Mouse (Mus musculus) liver (tissue): ENCODE data around the gene Unk.
A peak's percentile ranks its signal among the peaks of the same experiment; 100 is the strongest.

Experiments
- DNase-seq: peaks from one replicate; pipeline ENCODE4 v3.0.0-alpha.2; 2020; ENCODE audit warnings: mixed read lengths

Unk gene

DNA sequence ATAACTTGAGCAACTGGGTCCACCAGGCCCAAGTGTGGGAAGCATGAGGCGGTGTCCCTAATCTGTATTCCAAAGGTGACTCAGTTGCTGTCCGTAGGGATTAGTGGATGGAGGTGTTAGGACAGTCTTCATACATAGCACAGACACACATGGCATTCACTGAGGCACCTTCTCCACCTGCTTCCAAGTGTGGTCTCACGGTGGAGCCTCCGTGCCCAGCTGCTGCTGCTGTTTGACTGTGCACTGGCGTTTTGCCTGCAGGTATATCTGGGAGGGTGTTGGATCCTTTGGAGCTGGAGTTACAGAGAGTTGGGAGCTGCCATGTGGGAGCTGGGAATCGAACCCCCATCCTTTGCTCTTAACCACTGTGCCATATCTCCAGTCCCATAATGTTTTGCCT is 4.5 kb downstream of the Unk start:
- no peak for DNase-seq

DNA sequence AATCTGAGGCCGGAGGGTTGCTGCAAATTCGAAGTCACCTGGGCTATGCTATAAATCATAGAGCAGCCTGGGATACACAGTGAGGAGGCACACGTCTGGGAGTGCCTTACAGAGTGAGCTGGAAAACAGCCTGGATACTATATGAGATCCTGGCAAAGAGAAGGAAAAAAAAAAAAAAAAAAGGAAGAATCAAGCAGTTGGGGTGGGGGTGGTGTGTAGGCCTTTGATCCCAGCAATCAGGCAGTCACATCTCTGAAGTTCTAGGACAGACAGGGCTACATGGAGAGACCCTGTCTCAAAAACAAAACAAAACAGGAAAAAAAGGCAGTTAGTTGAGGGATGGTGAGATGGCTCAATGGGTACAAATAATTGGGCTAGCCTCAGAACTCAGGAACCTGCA is 6.5 kb downstream of the Unk start:
- DNase-seq: no peak

DNA sequence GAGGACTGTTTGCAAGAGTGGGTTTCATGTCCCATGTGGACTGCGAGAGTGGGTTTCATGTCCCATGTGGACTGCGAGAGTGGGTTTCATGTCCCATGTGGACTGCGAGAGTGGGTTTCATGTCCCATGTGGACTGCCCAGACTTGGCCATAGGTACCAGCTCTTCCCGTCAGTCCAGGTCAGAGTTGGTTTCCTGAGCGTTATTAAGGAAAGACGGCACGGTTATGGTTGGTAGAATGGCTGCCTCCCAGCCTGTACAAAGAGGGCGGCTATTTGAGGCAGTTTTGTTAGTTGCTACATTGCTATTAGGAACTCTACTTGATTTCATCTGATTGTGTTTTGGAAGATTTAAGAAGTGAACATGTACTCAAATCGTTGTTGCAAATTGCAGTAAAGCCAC is 7.7 kb downstream of the Unk start:
- no peak for DNase-seq

DNA sequence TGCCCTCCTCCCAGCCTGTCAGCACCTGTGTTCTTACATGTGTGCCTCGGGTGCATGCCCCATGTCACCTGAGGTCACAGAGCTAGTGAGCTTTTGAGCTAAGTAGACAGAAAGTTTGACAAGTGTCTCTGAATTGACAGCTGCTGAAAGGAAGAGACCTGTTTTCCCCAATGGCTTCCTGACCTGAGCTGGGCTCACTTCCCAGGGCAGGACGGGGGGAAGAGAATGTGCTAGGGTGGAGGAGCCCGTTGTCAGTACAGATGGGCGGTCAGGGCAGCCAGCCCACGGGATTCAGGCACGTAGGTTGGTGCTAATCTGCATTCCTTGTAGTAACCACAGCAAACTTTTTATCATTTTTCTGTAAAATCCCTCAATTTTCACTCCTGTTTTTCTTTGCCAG is 10.5 kb downstream of the Unk start:
- DNase-seq: no peak

DNA sequence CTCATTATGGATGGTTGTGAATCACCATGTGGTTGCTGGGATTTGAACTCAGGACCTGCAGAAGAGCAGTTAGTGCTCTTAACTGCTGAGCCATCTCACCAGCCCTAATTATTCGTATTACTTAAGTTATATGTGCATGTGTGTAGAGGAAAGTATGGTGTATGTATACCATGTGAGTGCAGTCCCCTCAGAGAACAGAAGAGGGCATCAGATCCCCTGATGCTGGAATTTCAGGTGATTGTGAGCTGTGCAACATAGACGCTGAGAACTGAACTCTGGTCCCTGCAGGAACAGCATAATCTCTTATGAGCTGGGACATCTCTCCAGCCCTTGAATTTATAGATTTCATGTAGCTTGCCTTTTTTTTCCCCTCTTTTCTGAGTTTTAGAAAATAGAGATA is 11.7 kb downstream of the Unk start:
- no peak for DNase-seq

DNA sequence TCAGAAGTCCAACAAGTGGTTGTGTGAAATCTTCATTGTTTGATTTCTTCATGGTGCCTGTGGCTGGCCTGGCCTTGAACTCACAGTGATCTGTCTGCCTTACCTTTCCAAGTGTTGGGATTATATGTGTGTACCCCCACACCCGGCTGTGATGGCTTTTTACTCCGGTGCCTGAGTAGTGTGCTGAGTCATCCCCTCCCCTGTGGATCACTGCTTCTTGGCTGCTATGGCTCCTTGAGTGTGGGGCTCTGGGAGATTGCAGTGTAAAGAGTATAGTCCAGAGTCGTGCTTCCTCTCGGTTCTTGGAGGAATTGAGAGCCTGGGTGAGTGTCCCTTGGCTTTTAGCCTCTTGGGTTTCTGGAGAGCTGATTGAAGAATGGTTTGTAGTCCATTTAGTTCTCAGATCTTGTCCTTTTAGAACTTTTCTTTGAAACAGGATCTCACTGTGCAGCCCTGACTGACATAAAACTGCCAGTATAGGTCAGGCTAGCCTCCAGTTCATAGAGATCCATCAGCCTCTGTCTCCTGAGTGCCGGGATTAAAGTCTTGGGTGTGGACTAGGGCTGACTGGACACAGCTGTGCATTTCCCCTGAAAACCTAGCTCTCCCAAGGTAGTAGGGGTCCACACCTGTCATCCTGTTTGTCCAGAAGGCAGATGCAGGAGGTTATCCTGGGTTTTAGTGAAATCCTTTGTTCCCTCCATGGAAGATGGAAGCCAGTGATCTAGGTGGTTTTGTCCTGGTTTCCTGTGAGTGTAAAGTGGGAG is 12.4 kb downstream of the Unk start:
- no peak for DNase-seq

DNA sequence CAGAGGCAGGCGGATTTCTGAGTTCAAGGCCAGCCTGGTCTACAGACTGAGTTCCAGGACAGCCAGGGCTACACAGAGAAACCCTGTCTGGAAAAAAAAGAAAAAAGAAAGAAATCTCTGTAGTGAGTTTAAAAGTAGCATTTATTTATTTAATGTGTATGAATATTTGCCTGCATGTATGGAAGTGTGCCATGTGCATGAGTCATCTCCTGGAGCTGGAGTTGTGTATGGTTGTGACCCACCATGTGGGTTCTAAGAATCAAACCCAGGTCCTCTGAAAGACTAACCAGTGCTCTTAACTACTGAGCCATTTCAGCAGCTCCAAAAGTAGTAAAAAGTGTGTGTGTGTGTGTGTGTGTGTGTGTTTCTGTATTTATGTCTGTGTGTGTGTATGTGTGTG is 13.2 kb downstream of the Unk start:
- no peak for DNase-seq

DNA sequence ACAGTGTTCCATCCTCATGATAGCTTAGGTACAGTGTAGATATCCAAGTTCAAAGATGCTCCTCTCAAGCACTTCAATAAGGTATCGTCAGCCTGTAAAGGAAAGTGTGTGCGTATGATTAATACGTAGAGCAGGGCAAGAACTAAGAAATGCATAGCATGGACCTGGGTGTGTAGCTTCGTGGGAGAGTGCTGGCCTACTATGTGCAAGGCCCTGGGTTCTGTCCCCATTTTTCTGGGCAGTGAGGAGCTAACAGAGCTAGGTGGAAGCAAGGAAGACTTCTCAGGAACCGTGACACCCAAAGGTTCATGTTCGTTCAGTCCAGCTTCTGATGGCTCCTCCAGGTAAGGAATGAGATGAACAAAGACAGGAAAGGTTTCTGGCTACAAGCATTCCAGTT is 15.1 kb downstream of the Unk start:
- no peak for DNase-seq

DNA sequence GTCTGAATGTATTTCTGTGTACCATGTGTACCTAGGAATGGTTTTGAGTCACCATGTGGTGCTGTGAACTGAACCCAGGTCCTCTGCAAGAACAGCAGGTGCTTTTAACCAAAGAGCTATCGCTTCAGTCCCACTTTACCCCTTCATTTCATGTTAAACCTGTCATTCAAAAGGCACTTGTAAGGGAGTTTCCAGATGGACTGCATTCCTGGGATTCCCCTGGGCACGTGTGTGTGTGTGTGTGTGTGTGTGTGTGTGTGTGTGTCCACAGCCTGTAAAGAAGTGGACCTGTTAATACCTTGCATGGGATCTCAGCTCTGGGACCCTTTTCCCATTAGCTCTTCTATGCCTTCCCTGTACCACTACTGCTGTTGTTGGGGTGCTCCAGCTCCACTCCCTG is 19.5 kb downstream of the Unk start:
- no peak for DNase-seq

DNA sequence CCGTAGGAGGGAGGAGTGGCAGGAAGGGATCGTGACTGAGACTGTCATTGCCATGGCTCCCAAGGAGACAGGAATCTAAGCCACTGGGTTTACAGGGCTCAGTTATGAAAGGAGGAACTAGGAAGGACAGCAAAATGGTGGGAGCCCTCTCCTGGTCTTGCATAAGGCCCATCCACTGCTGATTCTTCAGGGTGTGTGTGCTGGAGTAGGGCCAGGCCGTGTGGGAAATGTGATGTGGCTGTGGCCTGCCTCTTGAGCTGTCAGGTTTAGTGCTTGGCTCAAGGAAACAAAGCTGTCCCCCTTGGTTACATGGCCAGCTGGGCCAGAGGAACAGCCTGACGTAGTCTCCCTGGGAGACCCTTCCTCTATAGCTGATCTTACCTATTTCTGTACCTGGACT is 20.1 kb downstream of the Unk start:
- DNase-seq: no peak

DNA sequence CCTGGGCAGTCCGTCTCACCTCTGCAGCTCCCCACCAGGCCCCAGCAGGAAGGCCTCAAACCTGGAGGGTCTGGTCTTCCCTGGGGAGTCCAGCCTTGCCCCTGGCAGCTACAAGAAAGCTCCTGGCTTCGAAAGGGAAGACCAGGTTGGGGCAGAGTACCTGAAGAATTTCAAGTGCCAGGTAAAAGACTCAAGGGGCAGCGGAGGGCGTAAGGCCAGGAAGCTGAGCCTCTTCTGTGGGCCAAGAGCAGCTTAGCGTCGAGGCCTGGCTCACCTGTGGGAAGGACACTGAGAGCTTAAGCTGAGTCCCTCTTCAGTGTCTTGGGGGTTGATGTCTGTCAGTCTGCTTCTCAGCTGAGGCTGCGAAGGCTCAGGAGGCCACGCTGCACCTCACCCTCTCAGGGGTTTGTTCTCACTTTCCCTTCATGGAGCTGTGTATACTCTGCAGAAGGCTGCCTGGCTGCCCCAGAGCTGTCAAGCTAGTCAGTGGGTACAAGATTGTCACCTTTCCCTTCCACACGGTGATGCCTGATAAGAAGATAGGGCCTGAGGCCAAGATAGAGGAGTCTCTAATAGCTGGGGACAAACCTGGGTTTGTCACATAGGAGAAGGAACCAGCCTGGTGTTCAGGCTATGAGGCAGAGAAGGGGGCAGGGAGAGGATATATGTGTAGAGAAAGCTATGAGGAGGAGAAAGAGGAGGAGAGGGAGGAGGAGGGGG is 23.5 kb downstream of the Unk start:
- DNase-seq: no peak

DNA sequence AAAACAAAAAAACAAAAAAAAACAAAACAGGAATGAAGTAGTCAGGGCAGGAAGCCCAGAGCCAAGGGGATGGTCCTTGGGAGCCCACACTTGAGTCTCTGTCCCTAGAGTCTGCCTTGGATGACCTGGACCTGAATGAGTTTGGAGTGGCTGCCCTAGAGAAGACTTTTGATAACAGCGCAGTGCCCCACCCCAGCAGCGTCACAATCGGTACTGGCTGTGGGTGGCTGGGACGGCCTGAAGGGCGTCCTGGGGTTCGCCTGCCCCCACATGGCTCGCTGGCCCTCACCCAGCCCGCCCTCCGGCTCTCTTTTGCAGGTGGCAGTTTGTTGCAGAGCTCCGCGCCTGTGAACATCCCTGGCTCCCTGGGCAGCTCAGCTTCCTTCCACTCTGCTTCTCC is 25.8 kb downstream of the Unk start:
- peak; percentile 48 for DNase-seq

DNA sequence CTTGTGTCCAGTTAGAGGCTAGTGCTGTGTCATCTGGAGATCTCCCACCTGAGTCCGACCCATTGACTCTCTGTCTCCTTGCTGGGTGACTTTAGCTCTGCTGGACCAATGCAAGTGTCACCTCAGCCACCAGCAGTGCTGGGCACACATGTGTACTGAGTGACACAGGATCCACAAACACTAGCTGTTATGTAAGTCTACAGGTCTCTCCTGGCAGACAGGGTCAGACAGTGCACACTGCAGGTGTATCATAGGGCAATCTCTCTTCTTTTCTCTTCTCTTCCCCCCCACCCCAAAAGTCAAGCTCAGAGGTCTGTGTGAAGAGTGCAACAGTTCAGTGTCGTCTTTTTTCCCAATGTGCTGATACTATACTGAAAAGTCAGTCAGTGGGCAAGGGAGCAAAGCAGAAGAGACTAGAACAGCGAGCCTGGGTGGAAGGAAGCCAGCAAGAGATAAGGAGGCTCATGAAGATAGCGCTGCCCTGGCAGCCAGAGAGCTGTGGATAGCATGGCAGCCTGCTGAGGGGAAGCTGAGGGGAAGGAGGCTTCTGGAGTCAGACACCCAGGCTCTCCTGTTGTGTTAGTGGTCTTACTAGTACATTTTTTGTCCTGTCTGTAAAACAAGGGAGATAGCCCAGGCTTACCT is 27.2 kb downstream of the Unk start:
- peak; percentile 72 for DNase-seq

DNA sequence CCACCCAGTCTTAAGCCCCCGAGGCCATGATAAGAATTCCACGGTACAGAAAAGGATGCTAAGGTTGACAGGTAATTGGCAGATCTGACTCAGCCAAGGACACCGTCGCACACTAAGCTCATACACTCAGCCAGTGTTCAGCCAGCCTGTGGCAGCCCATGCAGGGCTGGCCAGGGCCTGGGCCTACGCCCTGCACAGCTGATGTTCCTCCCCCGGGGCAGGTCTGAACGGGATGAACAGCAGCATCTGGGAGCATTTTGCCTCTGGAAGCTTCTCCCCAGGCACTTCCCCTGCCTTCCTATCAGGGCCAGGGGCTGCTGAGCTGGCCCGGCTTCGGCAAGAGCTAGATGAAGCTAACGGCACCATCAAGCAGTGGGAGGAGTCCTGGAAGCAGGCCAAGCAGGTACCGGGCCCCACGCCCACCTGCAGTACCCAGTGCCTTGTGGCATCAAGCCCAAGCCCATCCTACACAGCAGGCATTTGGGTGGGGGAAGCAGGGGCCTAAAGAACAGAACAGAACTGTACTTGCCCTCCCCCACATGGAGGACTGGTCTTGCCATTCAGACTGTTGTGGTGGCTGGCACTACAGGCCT is 28.0 kb downstream of the Unk start:
- no peak for DNase-seq

DNA sequence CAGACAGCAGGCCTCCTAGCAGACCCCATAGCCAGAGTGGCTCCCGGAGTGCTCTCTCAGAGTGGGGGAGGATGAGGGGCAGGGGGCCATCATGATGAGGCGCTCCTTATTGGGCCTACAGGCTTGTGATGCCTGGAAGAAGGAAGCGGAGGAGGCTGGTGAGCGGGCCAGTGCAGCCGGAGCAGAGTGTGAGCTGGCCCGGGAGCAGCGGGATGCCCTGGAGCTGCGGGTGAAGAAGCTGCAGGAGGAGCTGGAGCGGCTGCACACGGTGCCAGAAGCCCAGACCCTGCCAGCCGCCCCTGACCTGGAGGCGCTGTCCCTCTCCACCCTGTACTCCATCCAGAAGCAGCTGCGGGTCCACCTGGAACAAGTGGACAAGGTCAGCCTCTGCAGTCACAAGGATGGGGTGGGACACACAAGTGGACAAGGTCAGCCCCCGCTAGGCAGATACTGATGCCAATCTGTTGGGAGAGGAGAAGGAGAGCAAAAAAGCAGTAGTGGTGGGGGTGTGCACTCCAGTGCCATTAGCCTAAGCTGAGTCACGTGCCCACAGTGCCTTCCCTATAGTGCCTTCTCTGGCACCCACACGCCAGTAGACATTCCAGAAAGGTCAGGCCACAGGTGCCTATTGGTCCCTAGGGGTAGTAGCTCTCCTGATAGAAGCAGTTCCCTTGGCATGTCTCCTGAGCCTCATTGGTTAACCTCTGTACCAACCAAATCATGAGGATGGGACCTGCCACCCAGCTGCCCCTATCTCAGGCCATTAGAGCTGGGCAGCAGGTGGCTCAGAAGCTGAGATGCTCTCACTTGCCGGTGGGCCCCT is 29.0 kb downstream of the Unk start:
- DNase-seq: peak; percentile 3

DNA sequence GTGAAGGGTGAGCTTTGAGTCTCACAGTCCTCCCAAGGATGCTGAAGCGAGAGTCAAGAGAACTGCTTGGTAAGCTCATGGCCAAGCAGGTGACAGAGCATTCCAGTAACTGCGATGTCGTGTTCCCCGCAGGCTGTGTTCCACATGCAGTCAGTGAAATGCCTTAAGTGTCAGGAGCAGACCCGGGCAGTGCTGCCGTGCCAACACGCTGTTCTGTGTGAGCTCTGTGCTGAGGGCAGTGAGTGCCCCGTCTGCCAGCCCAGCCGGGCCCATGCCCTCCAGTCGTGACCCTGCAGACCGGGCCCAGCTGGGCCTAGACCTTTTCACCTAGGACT is 29.5 kb downstream of the Unk start:
- peak; percentile 4 for DNase-seq

DNA sequence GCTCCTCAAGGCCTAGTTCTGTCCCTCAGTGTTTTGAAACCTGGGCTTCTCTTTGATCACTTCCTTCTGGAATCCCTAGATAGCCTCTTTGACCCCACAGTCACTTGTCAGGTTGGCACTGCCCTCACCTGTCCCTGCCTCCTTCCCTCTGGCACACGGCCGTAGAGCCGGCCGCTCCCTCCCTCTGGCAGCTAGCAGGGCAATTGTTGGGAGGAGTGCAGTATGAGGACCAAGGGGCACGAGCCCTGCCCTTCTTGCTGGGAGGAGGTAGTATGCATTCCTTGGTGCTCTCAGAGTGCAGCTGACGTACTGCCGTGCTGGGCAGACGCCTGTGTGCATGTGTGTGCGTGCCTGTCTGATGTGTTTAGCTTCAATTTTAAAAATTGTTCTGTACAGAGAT is 30.5 kb downstream of the Unk start:
- no peak for DNase-seq

DNA sequence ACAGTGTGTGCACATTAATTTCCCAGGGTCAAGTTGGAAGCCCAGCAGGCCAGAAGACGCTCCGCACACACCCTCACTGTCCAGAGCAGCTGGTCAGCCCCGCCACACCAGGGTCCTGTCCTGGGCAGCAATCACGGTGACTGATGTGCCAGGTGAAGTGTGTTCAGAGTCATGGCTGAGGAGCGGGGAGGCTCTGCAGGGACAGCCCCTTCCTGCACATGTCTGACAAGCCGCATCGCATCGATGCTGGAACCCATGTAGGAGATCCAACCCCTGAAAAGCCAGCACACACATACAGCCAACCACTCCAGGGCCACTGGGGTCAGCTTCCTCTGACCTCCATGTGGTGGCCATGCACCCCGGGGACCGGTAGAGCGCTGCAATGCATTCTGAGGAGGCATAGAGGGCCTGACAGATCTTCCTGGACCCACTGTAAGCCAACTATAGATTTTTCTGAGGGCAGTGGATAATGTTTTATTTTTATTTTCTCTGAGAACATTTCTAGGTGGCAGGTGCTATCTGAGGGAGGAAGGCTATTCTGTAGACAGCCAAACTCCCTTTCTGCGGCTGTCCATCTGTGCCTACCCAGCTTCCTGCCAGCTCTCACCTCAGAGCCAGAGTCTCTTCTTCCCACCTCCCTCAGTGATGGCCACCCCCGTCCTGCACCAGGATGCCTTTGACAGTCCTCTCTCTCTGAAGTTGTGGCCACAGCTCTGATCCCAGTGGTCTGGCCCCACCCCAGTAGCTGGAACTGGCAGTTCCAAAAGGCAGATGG is 31.7 kb downstream of the Unk start:
- DNase-seq: no peak

DNA sequence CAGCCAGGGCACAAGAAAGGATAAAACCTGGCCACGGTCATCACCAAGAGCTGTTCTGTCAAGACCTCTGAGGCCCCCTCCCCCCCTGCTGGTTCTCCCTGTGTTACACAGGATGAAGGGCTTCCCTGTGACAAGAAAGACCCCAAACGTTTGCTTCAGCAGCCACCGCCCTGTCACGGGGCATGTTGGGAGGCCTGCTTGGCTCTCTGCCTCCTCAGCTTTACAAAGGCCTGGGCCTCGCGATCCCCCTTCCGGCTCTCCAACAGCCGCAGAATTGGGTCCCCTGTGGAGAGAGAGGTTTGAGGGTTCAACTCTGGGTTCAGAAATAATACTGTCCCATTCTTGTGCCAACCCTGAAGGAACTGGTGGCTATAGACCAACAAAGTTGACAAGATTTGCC is 32.4 kb downstream of the Unk start:
- no peak for DNase-seq

DNA sequence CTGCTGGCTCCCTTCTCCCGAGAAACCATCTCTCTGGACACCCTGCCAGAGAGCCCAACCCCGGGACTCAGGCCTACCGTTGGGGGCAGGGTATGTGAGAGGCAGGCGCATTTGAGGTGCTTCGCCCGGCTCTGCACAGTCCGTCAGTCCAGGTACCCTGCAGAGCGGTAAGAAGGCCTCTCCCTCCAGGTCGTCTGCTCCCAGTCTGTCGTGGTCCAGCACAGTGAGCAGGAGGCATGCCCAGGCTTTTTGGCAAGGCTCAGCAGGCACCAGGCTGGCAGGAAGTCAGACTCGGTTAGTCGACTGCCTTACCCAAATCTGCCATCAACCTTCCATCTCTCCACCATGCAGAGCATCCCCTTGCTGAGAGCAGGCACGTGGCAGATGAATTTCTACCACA is 33.4 kb downstream of the Unk start:
- no peak for DNase-seq

DNA sequence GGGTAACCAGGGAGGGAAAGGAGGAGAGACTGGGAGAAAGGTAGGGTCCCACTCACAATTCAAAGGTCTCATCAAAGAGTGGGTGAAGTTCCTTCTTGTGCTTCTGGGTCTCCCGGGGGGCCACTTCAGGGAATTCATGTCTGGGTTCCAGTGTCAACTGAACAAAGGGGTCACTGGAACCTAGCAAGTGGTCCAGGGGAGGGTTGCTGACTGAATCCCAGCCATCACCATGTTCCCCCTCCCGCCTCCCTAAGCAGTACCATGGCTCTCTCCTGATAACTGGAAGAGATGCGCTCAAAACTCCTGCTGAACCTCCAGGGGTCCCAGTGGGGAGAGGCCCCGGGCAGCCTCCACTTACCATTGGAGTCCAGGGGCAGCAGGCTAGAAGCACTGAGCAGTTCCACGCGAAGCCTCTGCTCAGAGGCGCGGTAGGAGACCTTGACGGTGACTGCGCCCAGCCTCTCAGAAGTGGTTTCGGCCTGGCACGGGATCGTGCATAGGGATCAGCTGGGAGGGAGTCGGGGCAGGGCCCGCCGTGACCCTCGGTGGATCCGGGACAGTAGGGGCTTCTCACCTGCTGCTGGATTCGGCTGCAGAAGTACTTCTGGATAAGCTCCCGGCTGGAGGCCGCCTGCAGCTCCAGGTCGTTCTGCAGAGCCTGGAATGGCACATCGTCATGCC is 34.2 kb downstream of the Unk start:
- DNase-seq: no peak

DNA sequence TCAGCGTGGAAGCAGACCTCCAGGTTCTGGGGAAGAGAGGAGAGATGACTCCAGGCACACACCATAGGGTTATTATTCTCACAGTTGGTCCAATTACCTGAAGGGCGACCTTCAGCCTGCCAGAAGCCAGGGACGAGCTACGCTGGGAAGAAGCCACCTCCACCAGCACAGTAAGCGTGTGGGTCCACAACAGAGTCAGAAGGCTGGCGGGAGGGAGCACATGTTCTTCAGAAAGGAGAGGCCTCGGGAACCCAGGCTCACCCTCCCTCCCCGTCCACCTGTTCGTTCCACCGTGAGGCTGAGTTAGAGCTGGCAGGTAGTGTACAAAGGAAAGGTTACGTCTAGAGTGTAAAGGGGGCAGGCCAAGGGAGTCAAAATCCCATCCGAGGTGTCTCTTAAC is 35.2 kb downstream of the Unk start:
- DNase-seq: no peak
